Mouse (Mus musculus): ENCODE data around the gene Gm10097.
A peak's percentile ranks its signal among the peaks of the same experiment; 100 is the strongest.

Gene Gm10097

DNA sequence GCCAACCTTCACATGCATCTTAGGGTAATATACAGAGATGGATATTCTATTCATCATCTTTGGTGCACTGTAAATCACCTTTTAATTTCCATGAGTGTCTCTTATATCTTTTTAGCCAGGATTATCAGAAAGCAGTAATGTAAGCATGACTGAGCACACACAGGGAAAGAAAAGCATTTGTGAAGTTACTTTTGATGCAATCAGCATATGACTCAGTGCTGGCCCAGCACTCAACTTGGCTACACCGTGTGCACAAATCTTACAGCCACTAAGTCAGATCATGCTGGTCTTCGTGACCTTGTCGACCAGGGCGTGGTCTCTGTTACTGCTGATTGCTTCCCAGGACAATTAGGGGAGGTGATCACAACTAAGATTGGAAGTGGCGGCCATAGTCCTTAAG, 16.8 kb downstream of the Gm10097 start:
- peak; percentile 49 for DNase-seq (ENCODE audit: low read depth)

- no peak for DNase-seq (ENCODE audit: low read depth)
Measured at GRCm38 (mm10) chr10:5086329-5086728, 17.3 kb downstream of the Gm10097 start.

DNA sequence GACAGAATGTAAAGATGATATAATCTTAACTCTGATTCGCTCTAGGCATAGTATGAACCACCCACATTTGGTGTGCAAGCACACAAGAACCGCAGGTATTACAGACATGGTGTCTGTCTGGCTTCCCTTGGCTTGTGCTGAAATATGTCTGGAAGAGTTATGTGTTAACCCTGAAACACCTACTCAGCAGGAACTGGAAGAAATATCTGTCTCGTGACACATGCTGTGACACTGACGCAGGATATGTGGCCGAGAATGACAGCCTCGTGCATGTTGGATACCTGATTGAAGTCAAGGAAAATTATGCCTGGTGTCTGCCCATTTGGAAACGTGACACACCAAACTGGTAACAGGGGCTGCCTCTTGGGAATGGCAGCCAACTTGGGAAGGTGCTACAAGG, 18.3 kb downstream of the Gm10097 start:
- DNase-seq (ENCODE audit: low read depth): no peak

DNA sequence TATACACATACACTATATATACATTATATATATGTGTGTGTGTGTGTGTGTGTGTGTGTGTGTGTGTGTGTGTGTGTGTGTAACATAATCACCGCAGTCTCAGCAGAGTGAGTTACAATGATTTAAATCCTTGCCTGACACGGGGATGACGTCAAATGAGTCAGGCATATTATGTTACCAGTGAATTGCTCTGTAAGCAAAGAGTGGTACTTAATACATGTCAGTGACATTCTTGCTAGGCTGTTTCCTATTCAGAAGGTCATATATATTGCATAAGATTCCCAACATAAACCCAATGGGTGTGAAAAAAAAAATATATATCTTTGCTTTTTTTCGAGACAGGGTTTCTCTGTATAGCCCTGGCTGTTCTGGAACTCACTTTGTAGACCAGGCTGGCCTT, 20.1 kb downstream of the Gm10097 start:
- DNase-seq (ENCODE audit: low read depth): no peak

DNA sequence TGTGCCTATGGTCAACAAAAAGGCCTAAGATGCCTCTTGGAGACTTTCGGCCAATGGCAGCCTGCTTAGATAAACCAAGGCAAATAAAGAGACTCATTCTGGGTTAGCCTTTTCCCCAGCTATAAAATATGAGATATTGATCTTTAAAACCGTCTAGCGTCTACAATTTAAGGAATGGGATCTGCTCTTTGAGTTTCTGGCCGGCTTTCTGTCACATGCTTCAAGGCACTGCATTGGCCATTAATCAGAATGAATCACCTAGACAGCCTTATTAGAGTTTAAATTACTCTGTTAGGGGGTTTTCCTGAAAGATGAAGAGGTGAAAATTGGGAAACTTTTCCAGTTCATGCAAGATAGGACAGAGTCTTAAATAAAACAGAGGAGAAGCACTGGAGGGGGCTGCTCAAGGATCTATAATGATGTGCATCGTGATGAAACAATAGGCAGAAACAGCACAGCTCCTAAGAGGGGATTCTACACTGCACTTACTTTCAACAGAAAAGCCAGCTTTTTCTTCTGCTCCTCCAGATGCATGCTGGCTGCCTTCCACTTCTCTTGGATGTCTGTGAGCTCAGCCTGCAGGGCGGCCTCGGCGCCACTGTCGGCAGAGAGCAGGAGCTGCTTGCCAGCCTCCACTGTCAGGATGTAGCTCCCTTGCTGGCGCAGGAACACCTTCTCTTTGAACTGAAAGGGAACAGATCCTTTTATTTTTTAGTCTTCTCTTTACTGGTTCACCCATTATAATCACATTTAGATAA, 28.2 kb downstream of the Gm10097 start:
- DNase-seq (ENCODE audit: low read depth): no peak

DNA sequence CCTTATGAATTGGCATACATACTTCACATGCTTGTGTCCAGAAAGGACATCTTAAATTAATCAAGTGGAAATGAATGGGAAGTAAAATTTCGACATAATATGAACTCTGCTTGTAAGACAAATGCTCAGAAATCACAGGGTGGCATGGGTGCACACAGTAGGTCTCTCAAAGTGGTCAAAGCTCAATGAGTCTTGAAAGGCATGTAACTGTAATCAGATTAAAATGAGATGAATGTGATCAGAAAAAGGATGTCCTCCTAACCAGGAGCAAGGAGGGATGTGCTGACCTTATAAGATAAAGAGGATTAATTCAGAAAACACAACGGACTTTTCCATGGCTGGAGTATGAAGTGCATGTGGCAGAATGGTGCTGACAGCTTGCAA, 28.8 kb downstream of the Gm10097 start:
- DNase-seq (ENCODE audit: low read depth): no peak

DNA sequence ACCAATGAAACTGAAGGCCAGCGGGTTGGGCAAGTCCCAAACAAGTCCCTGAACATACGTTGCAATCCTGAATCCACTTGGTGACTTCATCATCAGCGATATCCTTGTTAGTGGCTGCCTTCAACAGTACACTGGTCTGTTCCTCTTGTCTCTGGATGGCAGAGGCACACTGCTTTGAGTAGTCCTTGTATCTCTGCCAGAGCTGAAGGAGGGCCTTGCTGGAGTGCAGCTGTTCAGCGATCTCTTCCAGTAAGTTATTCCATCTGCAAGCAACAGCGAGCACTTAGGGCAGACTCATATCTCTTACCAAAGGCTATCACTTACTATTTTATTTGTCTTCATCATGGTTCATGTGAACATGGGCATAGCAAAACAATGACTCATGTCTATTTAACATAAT, 41.8 kb downstream of the Gm10097 start:
- DNase-seq (ENCODE audit: low read depth): no peak

DNA sequence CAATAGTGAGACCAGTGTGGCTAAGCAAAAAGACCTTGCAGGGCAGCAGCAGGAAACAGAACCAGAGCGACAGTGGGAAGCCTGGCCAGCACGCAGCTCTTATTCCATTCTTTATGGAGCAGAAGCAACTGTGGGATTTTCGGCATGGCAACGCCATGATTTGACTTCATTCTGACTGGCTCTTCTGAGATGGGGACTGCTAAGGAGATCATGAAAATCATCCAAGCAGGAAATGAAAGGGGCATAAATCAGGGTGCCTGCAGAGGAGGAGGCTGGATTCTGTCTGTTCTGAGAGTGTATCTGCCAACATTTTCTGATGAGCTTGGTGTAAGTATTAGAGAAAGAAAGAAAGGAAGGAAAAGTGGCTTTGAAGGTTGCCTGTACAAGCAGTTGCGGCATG, 47.2 kb downstream of the Gm10097 start:
- DNase-seq (ENCODE audit: low read depth): no peak

DNA sequence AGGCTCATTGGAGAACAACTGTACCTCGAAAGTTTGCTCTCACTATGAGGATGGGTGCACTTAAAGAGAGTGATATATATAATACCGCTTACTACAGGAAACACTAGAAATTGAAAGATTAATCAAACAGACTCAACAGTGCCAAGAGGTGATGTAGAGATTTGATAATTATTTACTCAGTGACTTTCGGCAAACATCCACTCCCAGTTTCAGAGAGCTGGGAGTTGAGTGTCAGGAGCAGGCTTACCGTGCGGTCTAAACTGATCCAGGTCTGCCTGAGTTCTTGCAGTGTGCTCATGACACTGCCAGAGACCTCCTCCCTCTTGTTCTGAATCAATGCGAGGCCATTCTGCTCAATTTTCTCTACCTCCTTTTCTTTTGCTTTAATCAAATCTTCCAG, 47.7 kb downstream of the Gm10097 start:
- DNase-seq (ENCODE audit: low read depth): no peak

Data from fibroblast of lung, adult 2 months (primary cell).